13 mouse cellular contexts compared by ENCODE assay signal in genomic region chr1:186808192-186808960, GRCm38 (mm10). TPM values are rescaled to one million over a fixed set of nuclear protein-coding genes. Genes with fewer than 3 reads are reported as not detected.
A peak's percentile ranks its signal among the peaks of the same experiment; 100 is the strongest.
DNase-seq lines count a peak whose midpoint lies in the region; ATAC-seq lines count a peak whose summit lies in the region.
"Had no signal": no experiment of that assay in that cellular context is flagged by ENCODE, and none has a peak within 500 bp of the region (broad histone marks: within the 10 kb centered on the region; RNA-seq: fewer than 3 reads in every experiment).

No protein-coding gene starts in this region.

- no peaks in the 10 kb centered on the region for H3K9me3 ChIP-seq in hindbrain, embryonic 13.5 days
- H3K9me3 ChIP-seq in hindbrain, embryonic 11.5 days (ENCODE audit: control insufficient read depth, low read length), result no peaks in the 10 kb centered on the region
- H3K9me3 ChIP-seq in neural tube, embryonic 11.5 days (ENCODE audit: control insufficient read depth, low read length), result no peaks in the 10 kb centered on the region
- no peaks in the 10 kb centered on the region for H3K9me3 ChIP-seq in limb, embryonic 12.5 days
- no peaks in the 10 kb centered on the region for H3K9me3 ChIP-seq in neural tube, embryonic 15.5 days (replicated peaks)

- H3K27ac ChIP-seq in hindbrain, embryonic 13.5 days, result peak overlapping the region; percentile 80
- H3K27ac ChIP-seq in hindbrain, embryonic 11.5 days (ENCODE audit: low read depth, low read length), result no peak overlapping the region; the same call in 1 of the 2 replicates
- 0 out of 2 replicates have a peak overlapping the region, but pooled peaks have one; percentile 27 for H3K27ac ChIP-seq in neural tube, embryonic 11.5 days (ENCODE audit: low read depth, low read length)
- H3K27ac ChIP-seq in limb, embryonic 12.5 days, result no peak overlapping the region
- H3K27ac ChIP-seq in neural tube, embryonic 15.5 days (replicated peaks), result peak overlapping the region; percentile 63
- H3K27ac ChIP-seq: liver, embryonic 14.5 days had no signal

- peak; percentile 59; the same call in 1 of the 2 replicates for ATAC-seq in hindbrain, embryonic 13.5 days (ENCODE audit: low FRiP score)
- ATAC-seq in hindbrain, embryonic 11.5 days (ENCODE audit: low FRiP score), result no peak
- ATAC-seq in neural tube, embryonic 11.5 days (ENCODE audit: insufficient read depth, low FRiP score, low TSS enrichment), result no peak
- ATAC-seq in limb, embryonic 12.5 days (ENCODE audit: insufficient number of reproducible peaks, insufficient read depth, low FRiP score, low TSS enrichment, low read depth), result no peak
- no peak for ATAC-seq in neural tube, embryonic 15.5 days (ENCODE audit: low FRiP score)
- ATAC-seq in CD4-positive, CD25-positive, alpha-beta regulatory T cell, adult 4 months, result no peak
- ATAC-seq: intestine, embryonic 16.5 days had no signal

- H3K9ac ChIP-seq in hindbrain, embryonic 13.5 days, result no peak overlapping the region; the same call in 1 of the 2 replicates
- H3K9ac ChIP-seq in hindbrain, embryonic 11.5 days (ENCODE audit: low read depth, low read length), result no peak overlapping the region
- H3K9ac ChIP-seq in neural tube, embryonic 11.5 days (ENCODE audit: low read length), result no peak overlapping the region
- no peak overlapping the region for H3K9ac ChIP-seq in limb, embryonic 12.5 days (replicated peaks)
- H3K9ac ChIP-seq in neural tube, embryonic 15.5 days (replicated peaks), result no peak overlapping the region; the same call in 1 of the 2 replicates
- H3K9ac ChIP-seq: liver, embryonic 14.5 days had no signal

- no peaks in the 10 kb centered on the region for H3K36me3 ChIP-seq in hindbrain, embryonic 13.5 days
- no peaks in the 10 kb centered on the region for H3K36me3 ChIP-seq in hindbrain, embryonic 11.5 days (ENCODE audit: control insufficient read depth, insufficient read depth, low read length)
- no peaks in the 10 kb centered on the region for H3K36me3 ChIP-seq in neural tube, embryonic 11.5 days (ENCODE audit: control insufficient read depth, insufficient read depth, low read length)
- no peaks in the 10 kb centered on the region for H3K36me3 ChIP-seq in limb, embryonic 12.5 days
- H3K36me3 ChIP-seq in neural tube, embryonic 15.5 days, result no peaks in the 10 kb centered on the region
- H3K36me3 ChIP-seq: G1E had no signal

- DNase-seq in hindbrain, embryonic 11.5 days (ENCODE audit: low spot score), result no peak
- DNase-seq in neural tube, embryonic 11.5 days (ENCODE audit: low spot score), result peak; percentile 20
- no peak for DNase-seq in neural tube, embryonic 10.5 days (ENCODE audit: extremely low spot score, low spot score)
- DNase-seq in lung, postnatal 10 days, result no peak
- DNase-seq: cerebellum, adult 11-12 months; heart, adult 11 months had no signal

- H3K27me3 ChIP-seq in hindbrain, embryonic 13.5 days, result no peaks in the 10 kb centered on the region
- H3K27me3 ChIP-seq in hindbrain, embryonic 11.5 days (ENCODE audit: control insufficient read depth, insufficient read depth, low read length), result no peaks in the 10 kb centered on the region
- no peaks in the 10 kb centered on the region for H3K27me3 ChIP-seq in neural tube, embryonic 11.5 days (ENCODE audit: control insufficient read depth, insufficient read depth, low read length)
- H3K27me3 ChIP-seq in limb, embryonic 12.5 days, result peaks cover 10% of the 10 kb centered on the region; the same call in 1 of the 2 replicates
- H3K27me3 ChIP-seq in neural tube, embryonic 15.5 days (replicated peaks), result no peaks in the 10 kb centered on the region

- no peak overlapping the region for H3K4me3 ChIP-seq in hindbrain, embryonic 13.5 days
- H3K4me3 ChIP-seq in hindbrain, embryonic 11.5 days (ENCODE audit: low read depth, low read length), result no peak overlapping the region
- no peak overlapping the region for H3K4me3 ChIP-seq in neural tube, embryonic 11.5 days (ENCODE audit: low read depth, low read length)
- no peak overlapping the region for H3K4me3 ChIP-seq in limb, embryonic 12.5 days (replicated peaks)
- no peak overlapping the region for H3K4me3 ChIP-seq in neural tube, embryonic 15.5 days (replicated peaks)

- H3K4me1 ChIP-seq in hindbrain, embryonic 13.5 days (replicated peaks), result peaks cover 19% of the 10 kb centered on the region
- H3K4me1 ChIP-seq in hindbrain, embryonic 11.5 days (replicated peaks; ENCODE audit: control insufficient read depth, insufficient read depth, low read length), result no peaks in the 10 kb centered on the region
- no peaks in the 10 kb centered on the region for H3K4me1 ChIP-seq in neural tube, embryonic 11.5 days (ENCODE audit: control insufficient read depth, insufficient read depth, low read length)
- no peaks in the 10 kb centered on the region; the same call in 1 of the 2 replicates for H3K4me1 ChIP-seq in limb, embryonic 12.5 days (replicated peaks)
- H3K4me1 ChIP-seq in neural tube, embryonic 15.5 days, result peaks cover 15% of the 10 kb centered on the region; the same call in 1 of the 2 replicates

- WGBS in hindbrain, embryonic 13.5 days, result 49% methylated on average over 19 of the region's 19 CpGs
- WGBS in hindbrain, embryonic 11.5 days, result 66% methylated on average over 19 of the region's 19 CpGs
- WGBS in neural tube, embryonic 11.5 days, result 64% methylated on average over 19 of the region's 19 CpGs
- WGBS in limb, embryonic 12.5 days, result 56% methylated on average over 19 of the region's 19 CpGs
- 49% methylated on average over 19 of the region's 19 CpGs for WGBS in neural tube, embryonic 15.5 days

- peak overlapping the region; percentile 31 for H3K4me2 ChIP-seq in hindbrain, embryonic 13.5 days
- H3K4me2 ChIP-seq in hindbrain, embryonic 11.5 days (replicated peaks; ENCODE audit: low read depth, low read length), result no peak overlapping the region
- H3K4me2 ChIP-seq in neural tube, embryonic 11.5 days (ENCODE audit: low read depth), result no peak overlapping the region
- peak overlapping the region; percentile 13 for H3K4me2 ChIP-seq in limb, embryonic 12.5 days
- H3K4me2 ChIP-seq in neural tube, embryonic 15.5 days, result peak overlapping the region; percentile 38

RNA-seq across cellular contexts. Expression of gene Rrp15, which starts 59.2 kb away (rescaled TPM):
- polyA plus RNA-seq in hindbrain, embryonic 13.5 days (2015; fragmentation: Nextera tagmentation; extraction: Ambion mirVana), result 31.8 and 34.9 TPM in 2 replicates
- 63.1 and 70.8 TPM in 2 replicates for polyA plus RNA-seq in hindbrain, embryonic 11.5 days (2014; fragmentation: Nextera tagmentation; extraction: Ambion mirVana)
- 59.0 and 66.4 TPM in 2 replicates for polyA plus RNA-seq in neural tube, embryonic 11.5 days (2014; fragmentation: Nextera tagmentation; extraction: Ambion mirVana)
- polyA plus RNA-seq in limb, embryonic 12.5 days (2016; fragmentation: Nextera tagmentation; extraction: Ambion mirVana), result 77.2 and 77.8 TPM in 2 replicates
- 29.8 and 40.3 TPM in 2 replicates for polyA plus RNA-seq in neural tube, embryonic 15.5 days (2015; fragmentation: Nextera tagmentation; extraction: Ambion mirVana)
- 10 to 100 TPM; 23.0 to 25.8 TPM for polyA plus RNA-seq in CD4-positive, CD25-positive, alpha-beta regulatory T cell, adult 4 months (2017; shearing (Covaris generic))

Comparison
In these comparisons a context has a peak if more than half of its experiments do, and no peak if none do; other contexts are left out.
1. H3K27ac ChIP-seq: peak in hindbrain, embryonic 13.5 days (single experiment), neural tube, embryonic 11.5 days (single experiment) and neural tube, embryonic 15.5 days (single experiment); none in hindbrain, embryonic 11.5 days (single experiment) and limb, embryonic 12.5 days (single experiment).
2. H3K4me2 ChIP-seq: peak in hindbrain, embryonic 13.5 days (single experiment), limb, embryonic 12.5 days (single experiment) and neural tube, embryonic 15.5 days (single experiment); none in hindbrain, embryonic 11.5 days (single experiment) and neural tube, embryonic 11.5 days (single experiment).